Mouse (Mus musculus) MEL (cell line): Measurements from ENCODE around the gene Gm20671. TPM values are rescaled to one million over a fixed set of nuclear protein-coding genes. Genes with fewer than 3 reads are reported as not detected.

Source experiments
- DNase-seq: peaks from one replicate; pipeline ENCODE4 v3.0.0; 2011; ENCODE audit warnings: low read depth, low spot score
- H3K27ac ChIP-seq: 2 replicates; pipeline ENCODE4 v1.5.1; 2012; ENCODE audit warnings: low read depth, mild to moderate bottlenecking, control low read depth, low read length, moderate library complexity; ENCODE audit not compliant: control insufficient read depth
- H3K27me3 ChIP-seq, 2 experiments: fragments of 150-350 bp in 1 of 2; sonication (generic) in 1 of 2; 2 replicates each; pipeline ENCODE4 v1.6.1; 2012; ENCODE audit warnings: low read length in 2 of 2, mild to moderate bottlenecking in 2 of 2, improper control_type of control experiment in 1 of 2, moderate library complexity in 1 of 2; ENCODE audit not compliant: insufficient read depth in 2 of 2, control insufficient read depth in 1 of 2
- H3K36me3 ChIP-seq, 2 experiments: 2 replicates each; pipeline ENCODE4 v1.6.1; 2012 to 2014; ENCODE audit warnings: low read length in 2 of 2, improper control_type of control experiment in 1 of 2, inconsistent platforms in 1 of 2, mild to moderate bottlenecking in 1 of 2; ENCODE audit not compliant: insufficient read depth in 2 of 2, control insufficient read depth in 1 of 2
- H3K4me1 ChIP-seq, 2 experiments: fragments of 150-350 bp in 1 of 2; sonication (generic) in 1 of 2; 2 replicates each; pipeline ENCODE4 v1.6.1; 2012; ENCODE audit warnings: low read length in 2 of 2, improper control_type of control experiment in 1 of 2, mild to moderate bottlenecking in 1 of 2; ENCODE audit not compliant: insufficient read depth in 2 of 2, control insufficient read depth in 1 of 2
- H3K4me3 ChIP-seq, 2 experiments: fragments of 150-350 bp in 1 of 2; sonication (generic) in 1 of 2; 2 replicates each; pipeline ENCODE4 v1.5.1; 2012; ENCODE audit warnings: low read depth in 2 of 2, low read length in 2 of 2, mild to moderate bottlenecking in 2 of 2, moderate library complexity in 2 of 2, control low read depth in 1 of 2, improper control_type of control experiment in 1 of 2; ENCODE audit not compliant: control insufficient read depth in 1 of 2, insufficient read depth in 1 of 2
- H3K79me2 ChIP-seq: 2 replicates; pipeline ENCODE4 v1.6.1; 2012; ENCODE audit warnings: mild to moderate bottlenecking, low read length, moderate library complexity; ENCODE audit not compliant: control insufficient read depth, poor library complexity, insufficient read depth
- H3K9ac ChIP-seq: 2 replicates; pipeline ENCODE4 v1.6.1; 2012; ENCODE audit warnings: low read depth, mild to moderate bottlenecking, control low read depth, low read length, moderate library complexity; ENCODE audit not compliant: control insufficient read depth, poor library complexity, severe bottlenecking
- H3K9me3 ChIP-seq: fragments of 150-350 bp; sonication (generic); replicated peaks from 2 replicates; pipeline ENCODE4 v1.6.1; 2012; ENCODE audit warnings: mild to moderate bottlenecking, low read length, improper control_type of control experiment, moderate library complexity; ENCODE audit not compliant: insufficient read depth
- BHLHE40 ChIP-seq: IDR thresholded peaks from 2 replicates; pipeline ENCODE4 v1.6.1; 2012; ENCODE audit warnings: low read depth, mild to moderate bottlenecking, inconsistent platforms, low read length, improper control_type of control experiment, borderline replicate concordance
- CHD1 ChIP-seq: IDR thresholded peaks from 2 replicates; pipeline ENCODE4 v1.6.1; 2012; ENCODE audit warnings: low read depth, mild to moderate bottlenecking, inconsistent platforms, low read length, improper control_type of control experiment
- CHD2 ChIP-seq: IDR thresholded peaks from 2 replicates; pipeline ENCODE4 v1.6.1; 2011; ENCODE audit warnings: low read length, improper control_type of control experiment
- CTCF ChIP-seq, 3 experiments: IDR thresholded peaks in 2 of 3; conservative IDR thresholded peaks in 1 of 3; 2 replicates each; pipeline ENCODE4 v1.5.1; 2011 to 2012; ENCODE audit warnings: low read length in 3 of 3, low read depth in 2 of 3, mild to moderate bottlenecking in 2 of 3, improper control_type of control experiment in 1 of 3, inconsistent platforms in 1 of 3, mixed read lengths in 1 of 3, moderate library complexity in 1 of 3; ENCODE audit not compliant: control insufficient read depth in 1 of 3, insufficient read depth in 1 of 3, poor library complexity in 1 of 3, severe bottlenecking in 1 of 3
- E2F4 ChIP-seq: IDR thresholded peaks from 2 replicates; pipeline ENCODE4 v1.6.1; 2011; ENCODE audit warnings: low read depth, low read length, improper control_type of control experiment, borderline replicate concordance
- ELF1 ChIP-seq: IDR thresholded peaks from 2 replicates; pipeline ENCODE4 v1.6.1; 2014; ENCODE audit warnings: low read depth, mild to moderate bottlenecking, inconsistent platforms, low read length, improper control_type of control experiment, moderate library complexity
- EP300 ChIP-seq, 2 experiments: IDR thresholded peaks; 2 replicates each; pipeline ENCODE4 v1.6.1; 2011; ENCODE audit warnings: improper control_type of control experiment in 2 of 2, low read length in 2 of 2, low read depth in 1 of 2, mild to moderate bottlenecking in 1 of 2
- ETS1 ChIP-seq: IDR thresholded peaks from 2 replicates; pipeline ENCODE4 v1.6.1; 2012; ENCODE audit warnings: low read depth, mild to moderate bottlenecking, inconsistent platforms, low read length, improper control_type of control experiment, moderate library complexity
- GATA1 ChIP-seq: IDR thresholded peaks from 2 replicates; pipeline ENCODE4 v1.6.1; 2011; ENCODE audit warnings: low read depth, low read length, improper control_type of control experiment
- HCFC1 ChIP-seq: IDR thresholded peaks from 2 replicates; pipeline ENCODE4 v1.6.1; 2012; ENCODE audit warnings: low read depth, mild to moderate bottlenecking, inconsistent platforms, low read length, improper control_type of control experiment, moderate library complexity
- JUND ChIP-seq: IDR thresholded peaks from 2 replicates; pipeline ENCODE4 v1.6.1; 2011; ENCODE audit warnings: low read depth, mild to moderate bottlenecking, improper control_type of control experiment, low read length
- KAT2A ChIP-seq: conservative IDR thresholded peaks from 2 replicates; pipeline ENCODE4 v1.6.1; 2012; ENCODE audit warnings: low read depth, low read length, improper control_type of control experiment, inconsistent platforms
- MAFK ChIP-seq: IDR thresholded peaks from 2 replicates; pipeline ENCODE4 v1.6.1; 2011; ENCODE audit warnings: low read depth, mild to moderate bottlenecking, low read length, improper control_type of control experiment, borderline replicate concordance
- MAX ChIP-seq: IDR thresholded peaks from 2 replicates; pipeline ENCODE4 v1.6.1; 2011; ENCODE audit warnings: low read length, improper control_type of control experiment
- MAZ ChIP-seq: IDR thresholded peaks from 2 replicates; pipeline ENCODE4 v1.6.1; 2012; ENCODE audit warnings: low read depth, mild to moderate bottlenecking, inconsistent platforms, low read length, improper control_type of control experiment
- MEF2A ChIP-seq: IDR thresholded peaks from 2 replicates; pipeline ENCODE4 v1.6.1; 2014; ENCODE audit warnings: low read depth, mild to moderate bottlenecking, inconsistent platforms, low read length, improper control_type of control experiment; ENCODE audit not compliant: poor library complexity, insufficient replicate concordance, severe bottlenecking; ENCODE audit errors: extremely low read depth
- MXI1 ChIP-seq: IDR thresholded peaks from 2 replicates; pipeline ENCODE4 v1.6.1; 2011; ENCODE audit warnings: mild to moderate bottlenecking, low read depth, low read length, improper control_type of control experiment
- MYB ChIP-seq: IDR thresholded peaks from 2 replicates; pipeline ENCODE4 v1.6.1; 2011; ENCODE audit warnings: mild to moderate bottlenecking, low read depth, low read length, improper control_type of control experiment
- MYC ChIP-seq: IDR thresholded peaks from 2 replicates; pipeline ENCODE4 v1.6.1; 2011; ENCODE audit warnings: low read depth, mild to moderate bottlenecking, low read length, improper control_type of control experiment, moderate library complexity
- NELFE ChIP-seq: IDR thresholded peaks from 2 replicates; pipeline ENCODE4 v1.6.1; 2011; ENCODE audit warnings: low read depth, low read length, improper control_type of control experiment
- NRF1 ChIP-seq: IDR thresholded peaks from 2 replicates; pipeline ENCODE4 v1.6.1; 2014; ENCODE audit warnings: low read depth, mild to moderate bottlenecking, inconsistent platforms, low read length, improper control_type of control experiment, moderate library complexity; ENCODE audit not compliant: poor library complexity, insufficient read depth, severe bottlenecking
- POLR2A ChIP-seq, 2 experiments: IDR thresholded peaks; 2 replicates each; pipeline ENCODE4 v1.6.1; 2011 to 2012; ENCODE audit warnings: low read length in 2 of 2, mild to moderate bottlenecking in 2 of 2, control low read depth in 1 of 2, improper control_type of control experiment in 1 of 2, low read depth in 1 of 2, moderate library complexity in 1 of 2; ENCODE audit not compliant: control insufficient read depth in 1 of 2, insufficient read depth in 1 of 2, poor library complexity in 1 of 2
- POLR2AphosphoS2 ChIP-seq: IDR thresholded peaks from 2 replicates; pipeline ENCODE4 v1.6.1; 2011; ENCODE audit warnings: low read length, improper control_type of control experiment
- POLR2AphosphoS5 ChIP-seq: IDR thresholded peaks from 2 replicates; pipeline ENCODE4 v1.6.1; 2012; ENCODE audit warnings: low read depth, borderline replicate concordance, mild to moderate bottlenecking, inconsistent platforms, low read length, moderate library complexity, mixed read lengths
- RAD21 ChIP-seq: IDR thresholded peaks from 2 replicates; pipeline ENCODE4 v1.6.1; 2011; ENCODE audit warnings: mild to moderate bottlenecking, low read depth, low read length, improper control_type of control experiment
- RCOR1 ChIP-seq: IDR thresholded peaks from 2 replicates; pipeline ENCODE4 v1.6.1; 2012; ENCODE audit warnings: low read depth, mild to moderate bottlenecking, inconsistent platforms, low read length, improper control_type of control experiment
- SIN3A ChIP-seq: IDR thresholded peaks from 2 replicates; pipeline ENCODE4 v1.6.1; 2012; ENCODE audit warnings: low read length, improper control_type of control experiment, inconsistent platforms
- SMC3 ChIP-seq: IDR thresholded peaks from 2 replicates; pipeline ENCODE4 v1.6.1; 2011; ENCODE audit warnings: low read depth, low read length, improper control_type of control experiment
- TAL1 ChIP-seq: IDR thresholded peaks from 2 replicates; pipeline ENCODE4 v1.6.1; 2012; ENCODE audit warnings: mild to moderate bottlenecking, inconsistent platforms, low read length, moderate library complexity, mixed read lengths
- TBP ChIP-seq: IDR thresholded peaks from 2 replicates; pipeline ENCODE4 v1.8.0; 2011; ENCODE audit warnings: low read depth, low read length, improper control_type of control experiment
- TCF12 ChIP-seq: IDR thresholded peaks from 2 replicates; pipeline ENCODE4 v1.6.1; 2014; ENCODE audit warnings: low read depth, mild to moderate bottlenecking, inconsistent platforms, low read length, improper control_type of control experiment, moderate library complexity
- UBTF ChIP-seq: IDR thresholded peaks from 2 replicates; pipeline ENCODE4 v1.6.1; 2012; ENCODE audit warnings: low read depth, mild to moderate bottlenecking, inconsistent platforms, low read length, improper control_type of control experiment, moderate library complexity, borderline replicate concordance; ENCODE audit not compliant: insufficient read depth
- USF1 ChIP-seq: IDR thresholded peaks from 2 replicates; pipeline ENCODE4 v1.6.1; 2014; ENCODE audit warnings: low read depth, mild to moderate bottlenecking, inconsistent platforms, low read length, improper control_type of control experiment, moderate library complexity
- USF2 ChIP-seq, 2 experiments: IDR thresholded peaks; 2 replicates each; pipeline ENCODE4 v1.6.1; 2011 to 2012; ENCODE audit warnings: improper control_type of control experiment in 2 of 2, low read length in 2 of 2, borderline replicate concordance in 1 of 2, inconsistent platforms in 1 of 2, low read depth in 1 of 2, mild to moderate bottlenecking in 1 of 2; ENCODE audit not compliant: insufficient read depth in 1 of 2
- ZC3H11A ChIP-seq: IDR thresholded peaks from 2 replicates; pipeline ENCODE4 v1.6.1; 2012; ENCODE audit warnings: low read depth, mild to moderate bottlenecking, inconsistent platforms, low read length, improper control_type of control experiment
- ZKSCAN1 ChIP-seq: IDR thresholded peaks from 2 replicates; pipeline ENCODE4 v1.6.1; 2012; ENCODE audit warnings: low read depth, mild to moderate bottlenecking, inconsistent platforms, low read length, improper control_type of control experiment, moderate library complexity
- ZMIZ1 ChIP-seq: IDR thresholded peaks from 2 replicates; pipeline ENCODE4 v1.6.1; 2012; ENCODE audit warnings: low read depth, mild to moderate bottlenecking, inconsistent platforms, low read length, improper control_type of control experiment, moderate library complexity
- ZNF384 ChIP-seq: IDR thresholded peaks from 2 replicates; pipeline ENCODE4 v1.6.1; 2012; ENCODE audit warnings: low read depth, mild to moderate bottlenecking, inconsistent platforms, low read length, improper control_type of control experiment
- polyA plus RNA-seq, 2 experiments: library from polyadenylated mRNA; stranded (reverse) in 1 of 2; unstranded in 1 of 2; fragments of >175 nt in 1 of 2; fragments of >200 nt in 1 of 2; gene quantifications; 2 replicates each; pipeline versions ENCODE4 v1.2.1 to v1.2.4; 2012; ENCODE audit warnings: low replicate concordance in 2 of 2, low read depth in 1 of 2; ENCODE audit not compliant: insufficient read length in 2 of 2, insufficient read depth in 1 of 2, missing spikeins in 1 of 2
- total RNA-seq: library from RNA; depleted of rRNA; stranded (reverse); fragments of 300-350 nt; gene quantifications from 2 replicates; pipeline ENCODE4 v1.2.3, GENCODE M21; 2012

Gm20671 gene
- total and polyA plus RNA-seq, 3 experiments: 7.3 TPM; not detected in 2

GRCm38 (mm10) chr5:32781596-32781995 is 45.3 kb downstream of the Gm20671 start:
- H3K9ac ChIP-seq: no peak overlapping the region
- no peaks in the 10 kb centered on the region for H3K27me3 ChIP-seq
- peaks cover 15% of the 10 kb centered on the region for H3K79me2 ChIP-seq
- peak; percentile 49 for DNase-seq
- peaks cover 0 to 30% of the 10 kb centered on the region in 2 experiments; a peak in 2 of 4 replicates for H3K36me3 ChIP-seq
- no peak overlapping the region for H3K4me3 ChIP-seq
- H3K27ac ChIP-seq: no peak overlapping the region
- no peaks in the 10 kb centered on the region for H3K9me3 ChIP-seq
- H3K4me1 ChIP-seq: peaks cover 16 to 24% of the 10 kb centered on the region in 2 experiments
- TF ChIP-seq ELF1: no peak
- TF ChIP-seq USF1: no peak
- no peak for TF ChIP-seq HCFC1
- peak; percentile 27; the same call in 1 of the 2 replicates for TF ChIP-seq BHLHE40
- no peak for TF ChIP-seq MAX
- TF ChIP-seq TCF12: peak; percentile 88
- TF ChIP-seq TAL1: peak; percentile 53
- no peak for TF ChIP-seq CTCF (IDR thresholded peaks at IDR 0.05 in 2 of 3, conservative IDR thresholded peaks at IDR 0.05 in 1 of 3; ENCODE audit: control insufficient read depth in 1 of 3, insufficient read depth in 1 of 3, low read depth in 2 of 3, low read length in 3 of 3, poor library complexity in 1 of 3, severe bottlenecking in 1 of 3)
- no peak for TF ChIP-seq CHD1
- no peak for TF ChIP-seq POLR2AphosphoS5
- TF ChIP-seq ZNF384: no peak
- TF ChIP-seq E2F4: no peak
- TF ChIP-seq UBTF: no peak
- TF ChIP-seq SMC3: no peak
- peak; percentile 79 for TF ChIP-seq ETS1
- no peak for TF ChIP-seq POLR2AphosphoS2
- TF ChIP-seq USF2 (IDR thresholded peaks at IDR 0.05; ENCODE audit: borderline replicate concordance in 1 of 2, insufficient read depth in 1 of 2, low read depth in 1 of 2, low read length in 2 of 2): no peak
- TF ChIP-seq NRF1: no peak
- no peak for TF ChIP-seq RAD21
- TF ChIP-seq JUND: no peak
- no peak for TF ChIP-seq TBP
- TF ChIP-seq KAT2A: no peak
- peak; percentile 57; the same call in 1 of the 2 replicates for TF ChIP-seq SIN3A
- TF ChIP-seq MEF2A: no peak
- no peak for TF ChIP-seq NELFE
- TF ChIP-seq ZMIZ1: no peak
- TF ChIP-seq MYC: no peak
- no peak for TF ChIP-seq POLR2A (IDR thresholded peaks at IDR 0.05; ENCODE audit: control insufficient read depth in 1 of 2, insufficient read depth in 1 of 2, low read depth in 1 of 2, low read length in 2 of 2, poor library complexity in 1 of 2)
- TF ChIP-seq ZC3H11A: 0 out of 2 replicates have a peak, but pooled peaks have one; percentile 1
- no peak for TF ChIP-seq MXI1
- no peak for TF ChIP-seq MYB
- peak; percentile 84 for TF ChIP-seq GATA1
- TF ChIP-seq MAFK: no peak
- TF ChIP-seq CHD2: no peak
- TF ChIP-seq MAZ: no peak
- TF ChIP-seq EP300 (IDR thresholded peaks at IDR 0.05; ENCODE audit: low read depth in 1 of 2, low read length in 2 of 2): peak; percentile 76 to 87
- TF ChIP-seq RCOR1: peak; percentile 94
- TF ChIP-seq ZKSCAN1: no peak
